Mouse (Mus musculus) kidney, adult 10 weeks (tissue): ENCODE data around the gene Gm20914. TPM values are rescaled to one million over a fixed set of nuclear protein-coding genes. Genes with fewer than 3 reads are reported as not detected.

Source experiments
- polyA plus RNA-seq: library from polyadenylated mRNA; stranded (reverse); fragments of 350-450 nt; fragmentation: Illumina TruSeq; extraction: RNeasy Lipid Tissue Mini Kit (QIAGEN cat#74804); gene quantifications from one replicate; pipeline ENCODE4 v1.2.3, GENCODE M21; 2014; ENCODE audit warnings: low read depth, low replicate concordance

The Gm20914 gene
- not detected for polyA plus RNA-seq

GRCm38 (mm10) chrY:5725678-5726077 is at the start of gene Gm20914:
TSS of gene Gm20914 (plus strand) at chrY:5725978.

Other genes with a start within 250 kb of the Gm20914 start
- not detected for gene Gm21854, start 69.0 kb upstream of the Gm20914 start, polyA plus RNA-seq
- gene Gm28171, start 67.4 kb downstream of the Gm20914 start, polyA plus RNA-seq = not detected
- gene Gm21778, start 216.5 kb downstream of the Gm20914 start, polyA plus RNA-seq = not detected